Mouse (Mus musculus): ENCODE measurements around the gene Cluap1. TPM values are rescaled to one million over a fixed set of nuclear protein-coding genes. Genes with fewer than 3 reads are reported as not detected.

Gene Cluap1
- polyA plus RNA-seq (2015; fragmentation: Nextera tagmentation; extraction: Ambion mirVana): 14.2 and 15.6 TPM in 2 replicates

DNA sequence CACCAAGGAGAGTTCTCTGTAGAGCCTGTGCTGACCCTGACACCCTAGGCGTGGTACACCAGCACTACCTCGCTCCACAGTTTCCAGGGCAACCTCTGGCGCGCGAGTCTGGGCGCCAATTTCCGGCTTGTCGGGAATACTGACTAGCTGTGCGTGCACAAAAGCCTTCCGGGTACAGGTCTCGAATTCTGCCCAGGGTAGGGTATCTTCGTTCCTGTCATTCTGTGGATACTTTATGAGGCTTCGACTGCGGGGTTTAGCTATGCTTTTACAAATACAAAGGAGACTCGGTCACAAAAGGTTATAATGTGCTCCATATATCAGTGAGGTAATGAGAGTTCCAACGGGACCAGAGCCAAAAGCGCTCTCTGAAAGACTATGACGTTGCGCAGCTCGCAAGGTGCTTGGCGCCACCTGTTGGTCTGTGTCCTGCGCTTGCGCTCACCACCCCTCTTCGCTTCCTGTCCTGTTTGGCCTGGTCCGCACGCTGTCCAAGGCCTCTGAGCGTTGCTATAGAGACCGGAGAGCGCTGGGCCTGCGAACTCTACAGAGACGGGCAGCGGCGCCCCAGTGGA, at the start of gene Cluap1, which contains the start of gene 1700037C18Rik:
Cluap1 (plus strand) TSS at position 265 of the 575 bp plus-strand sequence.
1700037C18Rik (minus strand) TSS at position 153 of the 575 bp plus-strand sequence.
- under 1% methylated on average over 33 of the region's 33 CpGs for WGBS
- Histone ChIP-seq H3K36me3 (peaks cover 30% of the 10 kb centered on the region), H3K9me3 (replicated peaks) (no peaks in the 10 kb centered on the region)

DNA sequence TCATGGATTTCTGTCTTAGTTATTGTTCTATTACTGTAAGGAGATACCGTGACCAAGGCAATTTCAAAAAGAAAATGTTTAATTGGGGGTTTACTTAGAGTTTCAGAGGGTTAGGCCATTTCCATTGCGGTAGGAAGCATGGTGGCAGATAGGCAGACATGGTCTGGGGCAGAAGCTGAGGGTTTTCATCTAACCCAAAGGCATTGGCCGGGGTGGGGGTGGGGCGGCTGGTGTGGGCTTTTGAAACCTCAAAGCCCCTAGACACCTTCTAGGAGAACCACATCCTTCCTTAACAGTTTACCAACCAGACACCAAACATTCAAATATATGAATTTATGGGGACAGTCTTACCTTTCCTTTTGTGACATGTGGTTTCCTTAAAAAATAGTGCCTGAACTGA, 49.3 kb upstream of the Cluap1 start:
- 85% methylated on average over 4 of the region's 4 CpGs for WGBS
- Histone ChIP-seq H3K36me3 (peaks cover 11% of the 10 kb centered on the region), H3K9me3 (replicated peaks) (no peaks in the 10 kb centered on the region), H3K4me1 (replicated peaks) (no peaks in the 10 kb centered on the region), H3K4me2 (no peak overlapping the region), H3K27me3 (no peaks in the 10 kb centered on the region), H3K4me3 (no peak overlapping the region), H3K27ac (no peak overlapping the region), H3K9ac (no peak overlapping the region)
- ATAC-seq (replicated peaks; ENCODE audit: insufficient number of reproducible peaks, insufficient read depth, low FRiP score, low read depth): no peak

More for the DNA sequence above, at the start of gene Cluap1, which contains the start of gene 1700037C18Rik:
- H3K27ac ChIP-seq: peak within 1 kb of the TSS; percentile 80
- H3K4me2 ChIP-seq: peak within 1 kb of the TSS; percentile 89
- peak within 1 kb of the TSS; percentile 74 for H3K4me3 ChIP-seq
- no peaks in the 10 kb centered on the region for H3K27me3 ChIP-seq
- peak; percentile 96 for ATAC-seq (replicated peaks; ENCODE audit: insufficient number of reproducible peaks, insufficient read depth, low FRiP score, low read depth)
- H3K9ac ChIP-seq: peak within 1 kb of the TSS; percentile 75
- H3K4me1 ChIP-seq (replicated peaks): peaks cover 6% of the 10 kb centered on the region; the same call in 1 of the 2 replicates

DNA sequence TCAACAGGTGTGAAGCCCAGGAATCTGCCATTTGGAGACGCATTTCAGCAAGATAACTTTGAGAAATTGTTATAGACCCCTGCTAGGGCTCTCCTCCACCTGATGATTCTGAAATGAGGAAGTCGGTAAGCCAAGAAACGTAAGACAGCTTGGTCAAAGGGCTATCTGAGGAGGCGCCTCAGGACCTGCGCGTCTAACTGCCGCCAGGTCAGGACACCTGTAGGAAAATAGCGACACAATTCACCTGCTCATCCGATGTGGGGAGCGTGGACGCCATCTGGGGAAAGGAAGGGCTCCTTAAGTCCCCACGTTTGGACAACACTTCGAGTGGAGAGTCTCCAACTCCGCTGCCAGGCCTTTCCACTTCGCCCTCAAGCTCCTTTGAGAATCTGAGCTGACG, 36.8 kb upstream of the Cluap1 start:
- WGBS: 3% methylated on average over 16 of the region's 16 CpGs
- Histone ChIP-seq H3K9me3 (replicated peaks) (no peaks in the 10 kb centered on the region), H3K4me2 (peak overlapping the region; percentile 86), H3K27me3 (no peaks in the 10 kb centered on the region), H3K4me3 (peak overlapping the region; percentile 59), H3K9ac (peak overlapping the region; percentile 60), H3K36me3 (peaks cover 11% of the 10 kb centered on the region), H3K4me1 (replicated peaks) (peaks cover 15% of the 10 kb centered on the region), H3K27ac (peak overlapping the region; percentile 63)
- no peak for ATAC-seq (replicated peaks; ENCODE audit: insufficient number of reproducible peaks, insufficient read depth, low FRiP score, low read depth)

DNA sequence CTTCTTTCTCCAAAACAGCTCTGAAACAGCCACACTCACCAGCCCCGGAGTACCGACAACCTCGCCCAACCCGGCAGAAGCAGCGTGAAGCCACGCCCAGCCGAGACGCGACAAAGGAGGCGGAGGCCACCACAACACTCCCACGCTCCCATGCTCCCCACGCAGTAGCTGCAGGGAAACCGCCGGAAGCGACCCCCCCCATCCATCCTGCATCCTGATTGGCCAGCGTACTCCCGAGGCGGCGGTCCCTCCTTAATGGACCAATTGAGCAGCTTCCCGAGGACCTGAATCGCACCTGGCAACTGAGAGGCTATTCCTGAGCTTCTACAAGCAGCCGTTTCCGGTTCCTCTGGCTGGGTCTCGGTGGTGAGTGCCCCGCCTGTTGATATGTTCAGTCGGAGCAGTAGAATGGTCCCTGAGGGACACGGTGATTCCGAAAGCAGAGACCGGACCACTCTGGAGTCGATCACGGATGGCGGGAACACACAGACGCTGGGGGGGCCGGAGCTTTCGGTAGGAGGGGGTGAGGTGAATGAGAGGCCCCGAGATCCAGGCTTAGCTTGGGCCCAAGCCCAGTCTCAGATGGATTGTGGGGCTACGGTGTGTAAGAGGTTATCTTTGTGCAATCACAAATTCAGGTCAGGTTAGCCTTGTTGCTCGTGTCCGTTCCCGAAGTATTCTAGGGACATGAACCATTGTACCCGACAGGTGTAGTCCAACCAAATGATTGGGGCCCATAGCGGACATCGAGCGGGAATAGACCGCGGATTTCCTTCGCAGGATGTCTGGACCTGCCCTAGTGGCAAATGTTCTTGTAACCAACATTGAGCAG, 36.2 kb upstream of the Cluap1 start, which contains the start of gene Naa60:
Naa60 (plus strand) TSS at position 160 of the 832 bp plus-strand sequence.
- H3K4me1 ChIP-seq (replicated peaks): peaks cover 15% of the 10 kb centered on the region
- peak; percentile 99 for ATAC-seq (replicated peaks; ENCODE audit: insufficient number of reproducible peaks, insufficient read depth, low FRiP score, low read depth)
- H3K27ac ChIP-seq: peak within 1 kb of the TSS; percentile 63
- H3K4me3 ChIP-seq: peak within 1 kb of the TSS; percentile 59
- peak within 1 kb of the TSS; percentile 60 for H3K9ac ChIP-seq
- peak within 1 kb of the TSS; percentile 86 for H3K4me2 ChIP-seq
- WGBS: 4% methylated on average over 47 of the region's 47 CpGs
- no peaks in the 10 kb centered on the region for H3K27me3 ChIP-seq
- peaks cover 11% of the 10 kb centered on the region for H3K36me3 ChIP-seq
- no peaks in the 10 kb centered on the region for H3K9me3 ChIP-seq (replicated peaks)

DNA sequence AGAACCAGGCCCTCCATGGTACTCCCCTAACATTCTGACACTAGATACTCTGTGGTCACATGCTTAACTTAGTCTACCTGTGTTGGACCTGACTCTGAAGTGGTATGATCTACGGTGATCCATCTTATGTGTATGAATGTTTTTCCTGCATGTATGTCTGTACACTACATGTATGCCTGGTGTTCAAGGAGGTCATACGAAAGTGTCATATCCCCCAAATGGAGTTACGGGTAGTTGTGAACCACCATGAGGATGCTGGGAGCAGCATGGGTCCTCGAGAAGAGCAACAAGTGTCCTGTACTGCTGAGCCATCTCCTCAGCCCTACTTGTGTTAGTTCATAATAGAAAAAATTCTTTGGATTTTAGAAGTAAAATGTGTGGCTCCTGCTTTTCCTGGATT, 32.3 kb upstream of the Cluap1 start:
- H3K9ac ChIP-seq: no peak overlapping the region
- no peak for ATAC-seq (replicated peaks; ENCODE audit: insufficient number of reproducible peaks, insufficient read depth, low FRiP score, low read depth)
- no peaks in the 10 kb centered on the region for H3K27me3 ChIP-seq
- H3K4me3 ChIP-seq: no peak overlapping the region
- WGBS: 95% methylated on average over 4 of the region's 4 CpGs
- no peak overlapping the region for H3K4me2 ChIP-seq
- peaks cover 12% of the 10 kb centered on the region for H3K4me1 ChIP-seq (replicated peaks)
- no peak overlapping the region for H3K27ac ChIP-seq
- H3K9me3 ChIP-seq (replicated peaks): no peaks in the 10 kb centered on the region
- peaks cover 4% of the 10 kb centered on the region; the same call in 1 of the 2 replicates for H3K36me3 ChIP-seq

DNA sequence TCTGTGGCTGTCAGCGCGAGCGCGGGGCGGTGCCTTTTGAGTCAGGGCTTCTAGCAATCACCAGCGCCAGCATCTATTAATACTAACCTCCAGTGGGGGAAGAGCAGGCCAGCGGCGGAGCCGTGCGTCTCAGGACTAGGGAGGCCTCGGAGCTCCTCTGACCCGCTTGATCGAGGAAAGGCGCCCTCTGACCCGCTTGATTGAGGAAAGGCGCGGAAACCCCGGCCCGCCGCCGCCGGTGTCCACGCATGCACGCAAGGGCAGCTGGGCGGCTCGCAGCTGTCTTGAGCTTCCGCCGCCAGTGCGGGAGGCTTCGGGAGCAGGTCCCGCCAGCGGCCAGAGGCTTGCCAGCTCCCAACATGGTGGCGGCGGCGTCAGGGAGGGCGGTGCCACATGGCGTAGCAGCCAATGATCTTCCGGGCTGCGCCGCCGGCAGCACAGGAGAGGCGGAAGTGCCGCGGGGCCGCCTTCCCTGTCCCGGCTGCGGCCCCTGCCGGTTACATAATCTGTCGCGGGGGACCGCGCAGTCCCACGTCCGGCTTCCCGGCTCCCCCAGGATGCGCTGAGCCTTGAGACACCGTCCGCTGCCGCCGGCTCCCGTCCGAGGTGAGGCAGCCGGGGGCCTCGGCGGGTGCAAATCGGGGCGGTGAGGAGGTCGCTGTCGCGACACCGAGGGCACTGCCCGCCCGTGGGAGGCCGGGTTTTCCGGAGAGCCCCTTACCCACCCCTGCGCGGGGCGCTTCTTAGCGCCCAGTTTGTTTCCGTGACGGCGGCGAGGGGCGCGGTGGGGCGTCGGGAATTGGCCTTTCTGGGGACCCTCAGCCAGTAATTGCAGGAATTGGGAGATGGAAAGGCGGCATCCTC, 24.2 kb upstream of the Cluap1 start, which contains the start of the genes Zfp597 and Gm20695:
Zfp597 (minus strand) TSS at position 361 of the 864 bp plus-strand sequence.
Gm20695 (plus strand) TSS at position 448 of the 864 bp plus-strand sequence.
- Histone ChIP-seq H3K4me3 (peak within 1 kb of the TSS; percentile 99), H3K9me3 (replicated peaks) (no peaks in the 10 kb centered on the region), H3K4me2 (peak within 1 kb of the TSS; percentile 84), H3K27ac (peak within 1 kb of the TSS; percentile 99), H3K9ac (peak within 1 kb of the TSS; percentile 96), H3K27me3 (no peaks in the 10 kb centered on the region), H3K36me3 (peaks cover 4% of the 10 kb centered on the region; the same call in 1 of the 2 replicates), H3K4me1 (replicated peaks) (peaks cover 20% of the 10 kb centered on the region)
- under 1% methylated on average over 88 of the region's 88 CpGs for WGBS
- ATAC-seq (replicated peaks; ENCODE audit: insufficient number of reproducible peaks, insufficient read depth, low FRiP score, low read depth): peak; percentile 98

DNA sequence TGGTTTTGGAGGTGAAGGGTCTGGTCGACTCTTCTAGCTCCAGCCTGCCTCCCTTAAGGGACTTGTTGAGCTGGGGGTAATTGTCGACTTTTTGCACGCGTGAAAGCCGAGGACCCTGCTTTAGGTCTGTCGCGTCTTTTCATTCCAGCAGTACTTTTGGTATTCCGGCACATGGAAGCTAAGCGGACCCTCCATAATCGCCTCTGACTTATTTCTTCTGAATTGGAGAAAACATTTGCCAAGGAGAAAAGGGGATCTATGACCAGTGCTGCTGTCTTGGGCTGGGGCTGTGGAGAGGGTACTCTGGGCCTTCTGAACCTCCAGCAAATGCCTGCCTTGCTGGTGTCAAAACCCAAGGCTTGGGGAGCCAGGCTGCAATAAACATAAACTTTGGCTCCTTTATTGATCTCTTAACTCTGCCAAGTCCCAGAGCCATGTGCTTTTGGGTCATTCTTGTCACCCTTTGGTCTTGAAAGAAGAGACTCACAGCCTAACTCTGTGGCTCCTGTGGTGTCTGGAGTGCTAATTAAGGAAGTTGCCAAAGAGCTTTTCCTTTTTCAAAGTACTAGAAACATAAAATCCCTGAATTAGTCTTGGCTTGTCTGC, 23.4 kb upstream of the Cluap1 start:
- H3K4me3 ChIP-seq: peak overlapping the region; percentile 99
- H3K4me1 ChIP-seq (replicated peaks): peaks cover 20% of the 10 kb centered on the region
- peak overlapping the region; percentile 96 for H3K9ac ChIP-seq
- peak; percentile 9 for ATAC-seq (replicated peaks; ENCODE audit: insufficient number of reproducible peaks, insufficient read depth, low FRiP score, low read depth)
- H3K9me3 ChIP-seq (replicated peaks): no peaks in the 10 kb centered on the region
- WGBS: 4% methylated on average over 10 of the region's 10 CpGs
- peak overlapping the region; percentile 84 for H3K4me2 ChIP-seq
- peaks cover 4% of the 10 kb centered on the region; the same call in 1 of the 2 replicates for H3K36me3 ChIP-seq
- H3K27ac ChIP-seq: peak overlapping the region; percentile 99
- H3K27me3 ChIP-seq: no peaks in the 10 kb centered on the region

DNA sequence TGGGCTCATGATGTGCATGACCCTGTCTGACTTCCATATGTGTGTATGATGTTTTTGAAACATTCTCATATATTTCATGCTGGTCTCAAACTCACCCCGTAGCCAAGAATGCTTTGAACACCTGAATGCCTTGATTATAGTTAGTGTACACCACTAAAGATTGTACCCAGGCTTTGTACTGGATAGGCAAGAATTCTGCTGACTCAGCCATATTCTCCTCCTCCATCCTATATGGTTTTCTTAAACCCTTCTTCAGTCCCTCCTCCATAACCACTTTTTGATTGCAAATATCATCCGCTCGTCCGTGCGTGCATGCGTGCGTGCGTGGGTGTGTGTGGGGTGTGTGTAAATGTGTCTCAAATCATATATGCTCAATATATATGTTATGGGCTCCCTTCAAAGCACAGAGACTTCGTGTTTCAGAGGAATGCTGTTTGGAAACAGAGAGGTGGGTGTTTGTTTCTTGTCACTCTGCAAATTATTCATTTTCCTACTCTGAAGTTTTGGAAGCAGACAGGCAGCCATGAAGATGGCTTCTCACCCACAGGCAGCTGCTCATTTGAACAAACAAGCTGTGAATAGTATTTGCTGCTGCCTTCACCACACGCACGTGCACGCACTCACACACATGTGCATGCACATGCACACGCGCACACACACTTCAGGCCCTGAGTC, 16.8 kb upstream of the Cluap1 start:
- Histone ChIP-seq H3K36me3 (no peaks in the 10 kb centered on the region; the same call in 1 of the 2 replicates), H3K4me3 (no peak overlapping the region), H3K27me3 (no peaks in the 10 kb centered on the region), H3K9me3 (replicated peaks) (no peaks in the 10 kb centered on the region), H3K4me1 (replicated peaks) (peaks cover 12% of the 10 kb centered on the region), H3K4me2 (no peak overlapping the region), H3K27ac (no peak overlapping the region), H3K9ac (no peak overlapping the region)
- ATAC-seq (replicated peaks; ENCODE audit: insufficient number of reproducible peaks, insufficient read depth, low FRiP score, low read depth): no peak
- WGBS: 86% methylated on average over 14 of the region's 14 CpGs

DNA sequence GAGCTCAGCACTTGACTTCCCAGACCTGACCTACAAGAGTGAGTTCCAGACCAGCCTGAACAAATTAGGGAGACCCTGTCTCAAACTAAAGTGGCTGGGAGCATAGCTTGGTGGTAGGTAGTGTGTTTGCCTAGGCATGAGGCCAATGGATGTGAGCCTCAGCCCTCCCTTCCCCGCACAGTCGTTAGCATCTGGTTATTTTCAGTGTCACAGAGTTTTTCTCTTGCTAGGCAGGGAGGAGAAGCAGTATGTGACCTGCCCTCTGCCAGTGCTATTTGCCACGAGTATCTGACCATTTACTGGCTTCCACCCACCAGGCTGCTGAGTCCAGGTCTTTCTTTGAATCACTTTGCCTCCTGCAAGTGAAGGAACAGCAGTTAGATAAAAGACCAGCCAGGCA, 14.9 kb upstream of the Cluap1 start:
- H3K27me3 ChIP-seq: no peaks in the 10 kb centered on the region
- no peak overlapping the region for H3K4me2 ChIP-seq
- H3K4me3 ChIP-seq: no peak overlapping the region
- H3K9ac ChIP-seq: no peak overlapping the region
- peak overlapping the region; percentile 65 for H3K27ac ChIP-seq
- 16% methylated on average over 3 of the region's 3 CpGs for WGBS
- H3K9me3 ChIP-seq (replicated peaks): no peaks in the 10 kb centered on the region
- ATAC-seq (replicated peaks; ENCODE audit: insufficient number of reproducible peaks, insufficient read depth, low FRiP score, low read depth): 0 out of 2 replicates have a peak, but pooled peaks have one; percentile 67
- peaks cover 17% of the 10 kb centered on the region; the same call in 1 of the 2 replicates for H3K36me3 ChIP-seq
- peaks cover 9% of the 10 kb centered on the region for H3K4me1 ChIP-seq (replicated peaks)
